Mouse (Mus musculus) MN1 (cell line): ENCODE measurements around the gene Espl1.

ENCODE experiments used
- DNase-seq: peaks from one replicate; pipeline ENCODE4 v3.0.0-alpha.2; 2016; ENCODE audit warnings: low spot score

The Espl1 gene

DNA sequence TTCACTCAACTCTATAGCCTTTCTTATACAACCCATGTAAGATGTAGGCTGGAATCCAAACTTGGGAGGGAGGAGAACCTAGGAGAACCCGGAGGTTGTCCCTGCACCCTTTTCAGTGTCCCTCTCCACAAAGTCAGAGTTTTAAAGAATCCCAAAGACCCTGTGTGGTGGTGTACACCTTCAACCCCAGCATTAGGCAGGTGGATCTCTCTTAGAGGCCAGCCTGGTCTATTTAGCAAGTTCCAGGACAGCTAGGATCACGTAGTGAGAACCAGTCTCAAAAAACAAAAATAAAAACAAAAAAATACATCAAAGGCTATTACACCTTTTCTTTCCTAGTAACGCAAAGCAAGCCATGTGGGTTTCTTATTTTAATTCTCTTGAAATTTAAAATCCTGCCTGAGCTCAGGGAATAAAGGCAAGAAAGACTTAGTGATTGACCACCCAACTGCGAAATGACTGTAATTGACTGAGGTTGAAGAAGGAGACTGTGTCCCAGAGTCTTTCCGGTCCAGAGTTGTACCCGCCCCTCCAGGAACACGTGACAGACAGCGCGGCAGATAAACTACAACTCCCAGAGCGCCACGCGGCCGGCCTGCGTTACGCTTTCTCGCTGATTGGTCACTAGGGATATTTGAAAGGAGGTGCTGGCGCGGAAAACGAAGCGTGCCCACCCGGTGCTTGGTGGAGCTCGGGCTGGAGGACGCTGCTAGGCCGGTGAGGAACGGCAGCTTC lies at the start of gene Espl1:
Gene Espl1, plus strand, starts transcription at position 634 of the 735 bp plus-strand sequence.
- peak; percentile 97 for DNase-seq

DNA sequence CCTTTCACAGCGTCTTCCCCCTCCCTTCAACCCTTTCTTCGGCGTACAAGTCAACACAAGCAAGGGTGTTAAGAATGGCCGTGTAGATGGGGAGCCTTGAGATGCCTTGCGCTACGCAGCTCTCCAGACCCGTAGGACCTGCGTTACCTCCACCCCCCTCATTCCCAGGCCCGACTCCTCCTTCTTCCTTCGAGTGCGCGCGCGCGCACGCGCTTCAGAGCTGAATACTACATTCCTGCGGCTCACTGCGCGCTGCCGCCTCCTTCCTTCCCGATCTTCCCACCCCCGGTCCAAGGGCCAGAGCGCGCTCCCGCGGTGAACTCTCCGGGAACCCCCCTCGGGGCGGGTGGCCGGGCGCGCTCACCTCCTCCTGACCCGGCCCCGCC lies 49.2 kb upstream of the Espl1 start:
- DNase-seq: peak; percentile 97

DNA sequence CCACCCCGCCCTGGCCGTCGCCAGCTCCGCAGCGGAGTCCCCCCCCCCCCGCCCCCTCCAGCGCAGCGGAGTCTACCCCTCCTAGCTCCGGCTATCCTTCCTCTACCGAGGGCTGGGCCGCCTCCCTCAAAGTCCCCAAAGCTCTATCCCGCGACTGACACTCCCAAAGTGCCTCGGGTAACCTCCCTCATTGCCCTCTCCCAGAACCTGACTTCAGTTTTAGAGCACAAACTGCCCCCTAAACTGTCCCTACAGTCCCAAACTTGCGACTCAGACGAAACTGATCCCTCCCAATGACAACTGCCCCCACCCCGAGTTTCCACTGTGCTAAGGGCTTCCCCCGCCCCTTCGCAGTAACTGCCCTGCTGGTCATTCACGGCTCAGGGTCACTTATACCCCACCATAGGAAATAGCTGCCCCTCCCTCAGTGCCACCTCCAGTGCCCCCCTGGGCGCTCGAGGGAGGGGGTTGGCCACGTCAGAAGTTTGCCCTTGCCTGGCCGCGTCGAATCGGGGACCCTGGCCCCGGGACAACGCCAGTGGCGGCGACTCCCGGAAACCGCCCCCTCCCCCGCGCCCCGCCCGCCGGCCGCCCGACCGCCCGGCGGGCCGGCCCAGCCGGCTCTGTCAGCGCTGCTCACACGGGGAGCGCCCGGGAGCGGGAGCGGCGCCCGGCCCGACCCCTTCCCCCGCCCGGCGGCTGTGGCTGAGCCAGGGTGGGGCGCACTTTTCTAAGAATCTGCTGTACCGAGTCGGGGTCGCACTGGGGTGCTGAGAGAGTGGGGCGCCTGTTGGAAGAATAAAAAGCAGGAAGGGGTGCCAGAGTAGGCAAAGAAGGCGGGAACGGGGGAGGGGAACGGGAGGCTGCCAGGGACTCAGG lies 48.6 kb upstream of the Espl1 start:
- peak; percentile 82 for DNase-seq

DNA sequence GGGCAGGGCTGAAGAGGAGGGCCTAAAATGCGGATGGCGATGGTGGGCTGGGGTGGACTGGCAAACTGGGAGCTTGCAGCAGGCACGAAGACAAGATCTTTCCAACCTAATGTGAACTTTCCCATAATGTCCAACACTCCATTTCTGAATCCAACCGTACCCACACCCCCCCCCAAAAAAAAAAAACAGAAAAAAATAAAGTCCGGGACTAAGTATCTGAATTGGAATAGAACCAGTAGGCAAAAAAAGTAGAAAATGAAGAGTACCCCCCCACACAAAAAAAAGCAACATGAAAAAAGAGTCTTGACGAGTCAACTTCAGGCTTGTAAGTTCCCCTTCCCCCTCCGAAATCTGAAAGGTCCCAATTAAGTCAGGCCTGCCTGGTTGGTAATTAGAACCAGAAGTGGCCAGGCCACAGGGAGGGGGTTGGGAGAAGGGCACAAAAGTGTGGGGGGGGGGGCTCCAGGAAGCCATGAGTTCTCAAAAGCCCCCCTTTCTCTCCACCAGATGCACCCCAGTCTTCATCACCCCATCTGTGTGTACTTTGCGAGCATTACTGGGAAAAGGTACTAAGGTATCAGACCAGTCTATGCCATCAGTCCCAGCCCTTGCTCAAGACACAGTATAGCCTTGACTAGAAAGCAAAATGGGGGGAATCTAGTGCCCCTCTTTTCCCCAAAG lies 47.8 kb upstream of the Espl1 start:
- peak; percentile 63 for DNase-seq

DNA sequence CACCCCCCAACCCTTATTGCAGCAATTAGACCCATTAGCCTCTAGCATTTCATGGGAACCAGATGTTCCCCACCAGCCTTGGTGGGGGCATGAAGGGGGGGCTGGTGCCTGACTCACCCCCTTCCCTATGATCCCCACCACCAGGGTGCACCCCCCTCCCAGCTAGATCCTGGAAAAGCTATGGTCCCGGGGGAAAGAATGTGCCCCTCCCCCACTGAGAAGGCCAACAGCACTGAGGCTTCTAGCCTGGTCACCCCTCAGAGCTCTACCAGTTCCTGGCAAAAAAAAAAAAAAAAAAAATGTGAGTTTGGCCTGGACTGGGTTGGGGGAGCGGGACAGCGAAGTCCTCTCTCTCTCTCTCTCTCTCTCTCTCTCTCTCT lies 47.3 kb upstream of the Espl1 start:
- DNase-seq: peak; percentile 70

DNA sequence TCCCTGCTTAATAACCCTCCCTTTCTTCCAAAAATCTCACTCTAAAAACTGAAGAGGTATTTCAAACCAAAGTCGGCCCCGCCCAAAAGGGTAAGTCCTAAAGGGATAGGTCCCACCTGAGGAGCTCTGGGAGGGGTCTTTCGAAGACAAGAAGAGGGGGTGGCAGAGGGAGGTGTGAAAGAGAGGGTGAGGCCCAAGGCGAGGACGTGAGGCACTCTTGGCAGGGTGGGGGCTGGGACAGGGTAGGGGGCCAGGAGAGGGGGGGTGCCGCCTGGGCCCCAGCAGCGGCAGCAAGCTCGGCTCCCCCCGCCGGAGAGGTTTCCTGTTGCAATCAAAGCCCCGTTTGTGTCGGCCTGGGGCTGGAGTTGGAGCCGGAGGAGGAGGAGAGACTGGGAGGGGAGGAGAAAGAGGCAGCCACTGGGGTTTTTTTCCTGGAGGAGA lies 46.8 kb upstream of the Espl1 start:
- DNase-seq: peak; percentile 49

DNA sequence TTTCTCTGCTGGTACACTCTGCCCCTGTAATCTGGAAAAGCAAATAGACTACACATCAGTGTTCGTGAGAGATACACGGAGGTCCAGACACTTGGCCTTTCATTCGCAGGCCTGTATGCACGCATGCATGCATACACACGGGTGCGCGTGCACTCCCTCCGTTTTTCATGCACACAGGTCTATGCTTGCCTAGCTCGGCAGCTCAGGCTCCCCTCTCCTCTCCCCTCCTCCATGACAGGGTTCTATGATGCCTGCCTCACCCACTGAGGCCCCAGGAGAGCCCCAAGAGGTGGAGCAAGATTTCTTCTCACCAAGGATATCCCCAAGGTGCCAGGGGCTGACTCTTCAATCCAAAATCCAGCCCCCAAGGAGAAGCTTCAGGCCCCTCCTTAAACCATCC lies 46.1 kb upstream of the Espl1 start:
- no peak for DNase-seq

DNA sequence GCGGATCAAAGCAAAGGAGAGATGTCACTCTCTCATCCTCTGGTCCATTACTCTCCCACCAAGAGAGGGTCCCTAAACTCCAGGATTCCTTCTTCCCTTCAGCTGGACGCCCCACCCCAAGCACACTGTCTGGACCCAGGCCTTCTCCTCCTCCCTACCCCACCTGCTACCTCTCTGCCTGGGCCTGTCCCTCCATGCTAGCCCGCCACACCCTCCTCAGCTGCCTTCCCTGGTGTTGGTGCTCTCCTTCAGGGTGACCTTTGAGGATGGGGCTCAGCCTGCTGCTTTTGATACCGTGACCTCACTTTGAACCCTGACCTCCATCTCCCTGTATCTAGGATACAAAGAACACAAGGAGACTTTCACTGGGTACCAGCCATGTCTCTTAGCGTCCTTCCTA lies 45.5 kb upstream of the Espl1 start:
- no peak for DNase-seq

DNA sequence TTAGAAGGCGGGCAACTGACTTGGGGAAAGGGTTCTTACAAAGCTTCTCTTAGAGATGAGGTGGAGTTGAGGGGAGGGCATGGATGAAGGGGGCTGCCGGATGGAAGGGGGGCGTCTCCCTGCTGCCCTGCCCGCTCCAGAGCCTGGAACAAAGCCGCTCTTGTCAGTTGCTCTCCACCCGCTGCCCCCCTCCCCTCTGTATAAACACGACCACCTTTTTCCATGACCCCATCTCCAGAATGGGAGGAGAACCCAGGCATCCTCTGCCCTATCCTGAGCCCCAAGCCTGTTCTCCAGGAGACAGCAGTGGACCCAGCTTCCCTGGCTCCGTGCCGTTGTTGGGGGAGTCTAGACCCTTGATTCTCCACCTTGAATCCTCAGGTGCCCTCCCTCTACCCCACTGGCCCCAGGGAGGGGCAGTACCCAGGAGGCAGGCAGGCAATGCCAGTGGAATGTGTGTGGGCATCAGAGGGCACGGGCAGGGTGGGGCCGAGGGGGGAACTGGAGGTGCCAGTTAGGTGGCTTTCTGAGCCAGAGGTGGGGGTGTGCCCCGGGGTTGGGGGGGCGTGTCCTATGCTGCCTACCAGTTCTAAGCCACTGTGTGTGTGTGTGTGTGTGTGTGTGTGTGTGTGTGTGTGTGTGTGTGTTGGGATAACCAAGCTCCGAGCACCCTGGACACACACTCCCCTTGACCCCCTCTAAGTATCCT lies 40.4 kb upstream of the Espl1 start:
- DNase-seq: no peak

DNA sequence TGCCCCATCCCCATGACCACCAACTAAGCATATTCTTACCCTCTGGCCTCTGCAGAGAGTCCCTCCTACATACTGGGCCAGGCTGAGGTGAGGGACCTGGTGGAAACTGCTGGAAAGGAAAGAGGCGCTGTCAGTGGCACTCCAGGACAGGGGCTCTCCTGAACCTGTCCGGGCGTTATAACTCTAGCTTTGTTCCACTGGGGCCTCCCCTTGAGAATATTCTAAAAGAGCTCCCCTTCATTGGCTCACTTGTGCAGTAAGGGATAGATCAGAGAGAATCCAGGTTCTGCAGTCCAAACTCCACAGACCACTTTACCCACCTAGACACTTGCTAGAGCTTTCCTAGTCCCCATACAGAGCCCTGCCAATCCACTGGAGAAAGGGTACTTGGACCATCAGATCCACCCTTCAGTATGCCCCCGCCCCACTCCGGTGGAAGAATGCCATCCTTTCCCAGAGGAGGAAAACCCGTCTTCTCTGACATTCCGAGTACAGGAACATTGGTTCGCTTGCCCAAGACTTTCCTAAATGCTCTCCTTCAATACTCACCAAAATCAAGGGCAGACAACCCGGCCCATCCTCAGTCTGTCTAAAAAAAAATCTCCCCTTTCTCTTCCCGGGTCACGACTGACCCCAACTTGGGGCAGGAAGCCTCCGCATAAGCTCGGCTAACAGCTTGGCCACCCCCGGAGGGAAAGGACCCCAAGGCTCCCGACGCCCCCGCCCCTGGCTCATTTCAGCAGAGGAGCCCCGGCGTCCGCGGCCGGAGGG lies 39.5 kb upstream of the Espl1 start:
- DNase-seq: peak; percentile 50

DNA sequence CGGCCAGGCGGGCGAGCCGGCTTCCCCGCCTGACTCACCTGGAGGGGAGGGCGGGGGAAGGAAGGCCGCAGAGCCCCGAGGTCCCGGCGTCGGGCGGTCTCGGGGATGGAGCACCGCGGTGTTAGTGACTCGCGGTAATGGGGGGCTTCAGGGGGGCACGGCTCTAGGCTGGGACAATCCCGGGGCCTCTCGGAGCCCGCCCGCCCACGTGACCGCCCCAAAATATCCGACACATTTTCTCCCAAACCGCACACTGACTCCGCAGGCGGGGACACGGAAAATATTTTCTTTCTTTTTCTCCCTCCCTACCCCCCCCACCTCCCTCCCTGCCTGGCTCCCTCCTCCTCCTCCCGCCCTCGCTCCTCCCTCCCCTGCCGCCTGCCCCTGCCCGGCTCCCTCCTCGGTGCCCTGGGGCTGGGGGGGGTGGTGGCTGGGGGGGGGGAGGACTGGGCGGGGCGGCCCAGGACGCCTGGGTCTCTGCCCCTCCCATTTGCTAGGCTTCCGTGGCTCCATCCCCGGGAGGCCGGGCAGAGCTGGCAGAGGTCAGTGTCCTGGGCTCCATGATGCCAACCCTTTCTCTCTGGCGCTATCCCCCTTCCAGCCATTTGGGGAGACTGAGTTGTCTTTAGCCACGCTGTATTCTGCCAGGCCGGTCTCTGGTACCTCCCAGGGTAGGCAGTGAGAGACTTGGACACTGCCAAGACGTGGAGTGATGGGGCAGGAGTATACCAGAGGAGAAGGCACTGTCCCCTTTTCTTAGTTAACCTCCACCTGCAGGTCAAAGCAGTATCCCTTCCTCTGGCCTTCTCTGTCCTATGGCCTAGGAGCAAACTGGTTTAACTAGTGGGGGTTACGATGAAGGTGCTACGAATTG lies 38.6 kb upstream of the Espl1 start, which contains the start of gene Rarg:
Gene Rarg, minus strand, starts transcription at position 316 of the 874 bp plus-strand sequence.
- DNase-seq: peak; percentile 91

DNA sequence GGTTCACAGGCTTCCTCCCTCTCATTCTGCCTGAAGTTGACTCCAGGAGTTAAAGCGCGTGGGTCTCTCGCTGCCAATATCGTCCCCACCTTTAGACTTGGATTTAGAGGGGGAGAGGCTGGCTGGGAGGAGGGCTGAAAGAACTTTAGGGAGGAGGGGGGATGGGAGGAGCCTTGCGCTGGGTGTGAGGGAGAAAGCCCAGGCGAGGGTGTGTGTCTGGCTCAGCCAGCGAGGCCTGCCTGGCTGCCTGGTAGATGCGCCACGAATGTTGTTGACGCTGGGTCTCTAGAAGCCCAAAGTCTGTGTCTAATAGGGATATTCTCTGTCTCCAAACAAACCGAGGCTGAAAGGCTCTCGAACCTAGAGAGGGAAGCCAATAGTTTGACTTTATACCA lies 38.0 kb upstream of the Espl1 start:
- DNase-seq: peak; percentile 84

DNA sequence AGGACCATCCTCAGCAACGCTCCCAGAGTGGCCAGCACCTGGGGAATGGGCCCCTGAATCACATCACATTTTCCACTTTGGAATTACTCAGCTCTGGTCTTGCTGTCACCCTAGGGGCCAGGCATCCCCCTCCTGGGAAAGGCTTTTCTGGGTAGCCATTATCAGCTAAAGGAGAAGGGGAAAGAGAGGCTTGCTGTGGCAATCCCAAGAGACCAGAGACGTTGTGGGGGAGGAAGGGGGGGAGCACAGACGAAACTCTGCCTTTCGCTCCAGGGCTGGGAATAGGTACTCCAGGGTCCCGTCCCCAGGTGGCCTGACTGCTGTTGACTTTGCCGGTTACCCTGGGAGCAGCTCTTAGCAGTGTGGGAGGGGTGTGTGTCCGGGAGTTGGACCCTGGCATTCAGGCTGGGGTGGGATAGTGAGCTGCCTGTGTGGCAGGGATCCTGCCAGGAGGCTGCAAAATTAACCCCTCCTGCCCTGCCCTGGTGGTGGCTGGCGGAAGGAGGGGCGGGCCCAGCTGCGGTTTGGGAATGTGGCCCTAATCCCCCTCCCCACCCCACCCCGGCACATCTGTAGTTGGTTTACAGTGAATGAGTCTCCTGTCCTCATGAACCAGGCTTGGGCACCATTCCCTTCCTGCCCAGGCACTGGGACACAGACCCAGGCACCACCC lies 37.3 kb upstream of the Espl1 start:
- DNase-seq: peak; percentile 64

DNA sequence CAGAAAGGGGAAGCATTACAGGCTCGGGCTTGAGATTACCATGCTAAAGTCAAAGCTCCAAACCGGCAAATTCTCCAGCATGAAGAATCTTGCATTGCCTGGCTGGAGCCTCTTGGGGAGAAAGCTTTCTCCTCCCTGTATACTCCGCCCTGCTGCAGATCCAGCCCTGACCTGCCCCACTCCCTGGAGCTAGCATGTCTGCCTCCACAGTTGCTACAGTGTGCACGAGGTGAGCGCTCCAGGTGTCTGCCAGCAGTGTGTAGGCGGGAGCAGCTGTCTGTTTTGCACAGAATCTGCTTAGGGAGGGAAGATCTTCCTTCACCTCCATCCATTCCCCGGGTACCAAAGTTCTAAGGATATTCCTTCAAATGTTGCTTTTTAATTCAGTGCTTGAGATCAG lies 33.5 kb upstream of the Espl1 start:
- DNase-seq: no peak

DNA sequence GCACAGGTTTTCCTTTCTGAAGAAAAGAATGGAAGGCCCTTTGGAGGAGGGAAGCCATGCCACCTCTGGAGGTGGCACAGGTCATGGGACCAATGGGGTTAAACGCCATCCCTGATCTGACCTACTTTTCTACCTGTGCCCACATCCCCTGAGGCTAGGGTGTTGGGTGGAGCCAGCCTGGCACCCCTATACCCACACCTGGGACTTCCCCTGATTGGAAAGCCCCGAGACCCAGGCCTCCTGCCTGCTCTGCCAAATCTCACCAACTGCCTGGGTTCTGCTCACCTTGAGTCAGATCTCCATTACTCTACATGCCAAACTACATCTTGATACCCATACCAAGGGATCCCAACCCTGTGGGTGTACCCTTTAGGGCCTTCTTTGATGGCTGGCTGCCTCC lies 33.0 kb upstream of the Espl1 start:
- no peak for DNase-seq

DNA sequence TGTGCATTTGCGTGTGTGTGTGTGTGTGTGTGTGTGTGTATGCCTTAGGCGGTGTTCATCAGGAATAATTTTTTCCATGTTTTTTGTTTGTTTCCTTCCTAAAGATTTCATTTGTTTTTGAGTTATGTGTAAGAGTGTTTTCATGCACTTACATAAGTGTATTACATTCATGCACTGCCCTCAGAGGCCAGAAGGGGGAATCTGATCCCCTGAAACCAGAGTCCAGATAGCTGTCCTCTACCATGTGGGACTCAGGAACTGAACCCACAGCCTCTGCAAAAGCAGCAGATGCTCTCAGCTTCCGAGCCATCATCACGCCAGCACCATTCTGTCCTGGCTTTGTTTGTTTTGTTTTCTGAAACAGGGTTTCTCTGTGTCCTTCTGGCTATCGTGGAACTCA lies 30.5 kb upstream of the Espl1 start:
- no peak for DNase-seq

DNA sequence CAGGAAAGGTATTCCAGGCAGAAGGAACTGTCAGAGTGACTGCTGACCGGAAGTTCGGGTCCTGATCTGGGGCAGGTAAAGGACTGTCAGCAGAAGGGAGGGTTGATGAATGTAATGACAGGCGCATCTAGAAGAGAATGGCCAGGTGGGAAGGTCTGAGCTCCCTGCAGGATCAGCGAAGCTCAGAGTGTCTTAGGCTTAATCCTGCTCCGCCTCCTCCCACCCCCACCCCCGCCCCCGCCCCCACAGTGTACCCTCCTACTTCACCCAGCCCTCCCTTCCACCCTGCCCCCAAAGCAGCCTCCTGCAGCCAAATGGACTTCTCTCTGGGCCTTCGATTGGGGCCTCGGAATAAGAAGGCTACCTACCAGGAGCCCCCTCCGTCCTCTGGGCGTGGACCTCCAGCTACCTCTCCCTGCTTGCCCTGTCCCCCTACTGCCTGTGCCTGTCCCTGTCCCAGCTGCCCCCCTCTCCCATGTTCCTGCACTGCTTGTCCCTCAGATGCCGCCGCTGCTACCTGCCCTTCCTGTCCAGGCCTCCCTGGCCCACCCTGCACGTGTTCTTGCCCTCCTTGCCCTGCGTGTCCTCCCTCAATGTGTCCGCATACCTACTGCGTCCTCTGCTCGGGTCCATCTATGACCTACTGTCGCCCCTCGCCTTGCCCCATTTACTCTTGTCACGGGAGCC lies 25.6 kb upstream of the Espl1 start, which contains the start of gene Gm9918:
Gene Gm9918, plus strand, starts transcription at position 290 of the 687 bp plus-strand sequence.
- DNase-seq: peak; percentile 42

DNA sequence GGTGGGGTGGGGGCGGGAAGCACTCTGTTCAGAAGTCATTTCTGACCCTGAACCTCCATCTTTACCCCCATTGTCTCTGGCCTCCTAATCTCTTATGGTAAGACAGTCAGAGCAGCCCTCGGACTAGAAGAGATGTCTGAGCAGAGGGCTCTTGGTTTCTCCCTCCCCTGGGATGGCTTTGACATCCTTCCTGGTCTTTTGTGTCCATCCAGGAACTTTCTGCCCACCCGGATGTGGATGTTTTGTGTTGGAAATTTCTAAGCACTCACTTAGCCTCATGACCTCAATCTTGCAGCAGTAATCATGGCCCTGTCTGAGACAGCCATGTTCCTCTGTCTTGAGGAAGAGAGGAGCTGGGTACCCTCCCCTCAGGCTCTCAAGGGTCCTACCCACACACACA lies 24.6 kb upstream of the Espl1 start:
- no peak for DNase-seq
